Mouse (Mus musculus) 416B (cell line): ENCODE data around the gene Zyg11b.

ENCODE experiments used
- DNase-seq: peaks from one replicate; pipeline ENCODE4 v3.0.0; 2011; ENCODE audit warnings: low read depth

Zyg11b gene

GRCm38 (mm10) chr4:108196277-108196855, 104.5 kb downstream of the Zyg11b start:
- no peak for DNase-seq

- DNase-seq, result peak; percentile 10
These were observed 108.0 kb downstream of the Zyg11b start for GRCm38 (mm10) chr4:108192821-108193323.

DNA sequence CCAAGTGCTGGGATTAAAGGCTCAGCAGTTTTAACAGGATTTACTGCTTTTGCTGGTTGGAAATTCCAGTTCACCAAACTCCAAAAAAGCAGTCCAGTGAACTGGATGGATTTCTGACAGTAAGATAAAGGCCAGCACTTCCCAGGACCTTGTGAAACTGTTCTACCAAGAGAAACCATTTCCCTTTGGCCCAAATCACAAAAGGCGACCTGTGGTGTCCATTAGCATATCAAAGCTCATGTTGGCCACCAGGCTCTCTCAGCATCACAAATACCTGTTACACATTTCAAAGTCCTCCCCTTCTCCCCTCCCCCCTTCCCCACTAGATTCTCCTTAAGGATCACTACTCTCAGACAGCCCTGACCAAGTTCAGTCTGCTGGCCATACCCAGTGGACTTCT, 118.6 kb downstream of the Zyg11b start:
- no peak for DNase-seq
